Mouse (Mus musculus): ENCODE results near the gene Gjb2. TPM values are rescaled to one million over a fixed set of nuclear protein-coding genes. Genes with fewer than 3 reads are reported as not detected.

Gjb2 gene
- polyA plus RNA-seq (2016; fragmentation: Nextera tagmentation; extraction: Ambion mirVana), result 17.4 and 23.7 TPM in 2 replicates

DNA sequence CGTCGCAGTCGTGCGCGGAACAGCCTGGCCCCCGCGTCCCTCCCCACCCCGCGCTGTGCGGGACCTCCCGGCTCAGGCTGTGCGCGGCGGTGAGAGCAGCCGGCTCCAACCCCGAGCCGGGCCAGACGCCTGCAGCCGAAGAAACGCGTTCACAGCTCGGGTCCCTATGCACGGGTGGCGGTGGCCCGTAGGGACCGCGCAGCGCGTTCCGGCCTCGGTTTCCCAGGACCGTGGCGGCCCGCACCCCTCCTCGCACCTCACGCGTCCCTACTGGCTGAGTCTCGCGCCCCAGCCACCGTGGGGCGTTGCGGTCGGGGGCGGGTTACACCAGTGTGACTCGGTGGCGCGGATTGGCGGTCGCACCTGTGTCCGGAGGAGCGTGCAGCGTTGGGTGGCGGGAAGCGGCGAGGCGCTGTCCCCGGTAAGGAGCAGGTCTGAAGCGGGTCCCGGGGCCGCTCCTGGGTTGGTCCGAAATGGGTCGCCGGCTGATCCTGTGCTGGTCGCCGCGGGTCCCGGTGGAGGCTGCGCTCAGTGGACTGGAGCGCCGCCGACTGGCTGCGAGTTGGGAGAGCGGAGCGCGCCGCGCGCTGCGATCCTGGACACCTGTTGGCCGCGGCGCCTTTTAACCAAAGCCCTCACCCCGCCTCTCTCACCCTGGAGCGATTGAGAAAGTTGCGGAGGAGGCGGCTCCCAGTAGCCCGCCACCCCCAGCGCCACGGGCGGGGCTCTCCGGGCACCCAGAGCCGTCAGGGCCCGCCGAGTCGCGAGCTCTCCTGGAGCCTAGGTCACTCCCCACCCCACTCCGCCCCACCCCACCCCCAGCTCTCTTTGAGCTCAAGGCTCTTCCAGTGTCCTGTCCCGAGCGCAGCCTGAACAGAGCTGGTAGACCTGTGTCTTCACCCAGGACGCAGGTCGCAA, at the start of gene Gjb2:
TSS of gene Gjb2 (minus strand) at position 597 of the 918 bp plus-strand sequence.
- H3K9ac ChIP-seq (replicated peaks), result peak within 1 kb of the TSS; percentile 44
- WGBS, result under 1% methylated on average over 101 of the region's 101 CpGs
- peak within 1 kb of the TSS; percentile 100 for H3K4me2 ChIP-seq (replicated peaks)
- H3K36me3 ChIP-seq, result no peaks in the 10 kb centered on the region
- peaks cover 72% of the 10 kb centered on the region for H3K27me3 ChIP-seq
- ATAC-seq (ENCODE audit: low FRiP score, low read depth), result peak; percentile 65
- no peak within 1 kb of the TSS for H3K27ac ChIP-seq (replicated peaks)
- H3K4me1 ChIP-seq, result peaks cover 16% of the 10 kb centered on the region
- H3K9me3 ChIP-seq, result no peaks in the 10 kb centered on the region
- H3K4me3 ChIP-seq, result peak within 1 kb of the TSS; percentile 62

DNA sequence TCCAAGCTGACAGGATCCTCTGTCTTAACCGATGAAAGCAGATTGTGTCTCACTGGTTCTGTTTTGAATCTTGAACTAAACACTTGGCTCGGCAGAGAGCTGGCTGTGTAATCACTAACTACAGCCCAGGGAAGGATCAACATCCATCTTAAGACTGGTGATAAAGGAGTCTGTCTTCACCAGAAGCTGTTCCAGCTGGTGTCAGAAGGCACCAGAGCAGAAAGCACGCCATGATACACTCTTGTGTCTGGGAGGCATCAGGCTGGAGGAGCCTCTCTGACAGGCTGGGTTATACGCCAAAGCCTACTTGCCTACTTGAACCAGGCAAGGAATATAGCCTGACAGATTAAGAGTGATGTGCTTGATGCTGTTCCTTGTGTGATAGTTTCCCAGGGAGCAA, 41.2 kb upstream of the Gjb2 start:
- no peak overlapping the region for H3K4me2 ChIP-seq (replicated peaks)
- H3K4me3 ChIP-seq, result no peak overlapping the region
- no peaks in the 10 kb centered on the region for H3K9me3 ChIP-seq
- H3K9ac ChIP-seq (replicated peaks), result no peak overlapping the region
- 75% methylated on average over 4 of the region's 4 CpGs for WGBS
- no peak overlapping the region for H3K27ac ChIP-seq (replicated peaks)
- H3K27me3 ChIP-seq, result no peaks in the 10 kb centered on the region
- H3K4me1 ChIP-seq, result no peaks in the 10 kb centered on the region
- ATAC-seq (ENCODE audit: low FRiP score, low read depth), result no peak
- no peaks in the 10 kb centered on the region for H3K36me3 ChIP-seq

DNA sequence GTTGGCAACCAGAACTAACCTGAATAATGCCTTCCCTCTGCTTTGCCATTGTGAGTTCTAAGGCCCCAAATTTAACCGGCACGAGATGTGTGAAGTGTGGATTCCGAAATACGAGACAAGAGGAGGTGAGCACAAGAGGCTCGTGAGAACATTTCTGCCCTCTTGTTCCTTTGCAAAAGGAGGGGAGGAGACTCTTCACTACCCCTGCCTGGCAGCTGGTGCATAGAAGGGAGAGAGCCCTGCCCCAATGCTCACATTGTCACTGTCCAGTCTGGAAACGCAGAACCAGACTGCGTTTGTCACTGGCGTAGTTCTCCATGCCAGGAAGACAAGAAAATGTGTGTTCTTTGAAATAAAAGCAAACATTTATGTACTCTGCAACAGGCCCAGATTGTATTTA, 30.8 kb upstream of the Gjb2 start:
- Histone ChIP-seq H3K27ac (replicated peaks) (no peak overlapping the region), H3K4me1 (peaks cover 11% of the 10 kb centered on the region), H3K27me3 (peaks cover 47% of the 10 kb centered on the region), H3K9me3 (no peaks in the 10 kb centered on the region), H3K4me2 (replicated peaks) (no peak overlapping the region), H3K9ac (replicated peaks) (no peak overlapping the region), H3K4me3 (no peak overlapping the region), H3K36me3 (no peaks in the 10 kb centered on the region)
- WGBS, result 50% methylated on average over 8 of the region's 8 CpGs
- ATAC-seq (ENCODE audit: low FRiP score, low read depth), result no peak

DNA sequence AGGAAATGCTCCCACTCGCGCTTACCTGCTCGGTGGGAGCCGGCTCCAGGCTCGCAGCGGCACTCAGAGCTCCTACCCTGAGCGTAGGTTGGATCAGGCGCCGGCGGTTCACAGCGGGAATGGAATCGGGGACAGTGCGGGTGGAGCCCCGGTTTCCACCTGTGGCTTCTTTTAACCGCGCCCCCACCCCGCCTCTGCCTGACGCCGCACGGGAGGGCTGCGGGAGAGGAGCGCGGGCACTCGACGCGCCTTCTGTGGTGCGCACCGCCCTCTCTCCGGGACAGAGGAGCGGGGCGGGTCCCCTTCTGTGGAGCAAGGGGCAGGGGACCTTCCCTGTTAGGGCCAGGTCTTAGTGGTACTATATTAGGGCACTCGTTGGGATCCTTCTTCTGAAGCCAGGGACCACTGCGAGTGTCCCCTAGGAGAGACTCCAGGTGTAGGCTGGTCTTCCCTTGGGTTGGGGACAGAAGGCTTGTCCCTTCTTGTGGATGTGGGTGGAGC, 28.7 kb upstream of the Gjb2 start, which contains the start of gene Gjb6:
TSS of gene Gjb6 (minus strand) at position 451 of the 501 bp plus-strand sequence.
- Histone ChIP-seq H3K4me2 (replicated peaks) (peak within 1 kb of the TSS; percentile 78), H3K9me3 (no peaks in the 10 kb centered on the region), H3K27me3 (peaks cover 47% of the 10 kb centered on the region), H3K4me3 (peak within 1 kb of the TSS; percentile 43), H3K4me1 (peaks cover 11% of the 10 kb centered on the region), H3K36me3 (no peaks in the 10 kb centered on the region), H3K27ac (replicated peaks) (no peak within 1 kb of the TSS), H3K9ac (replicated peaks) (no peak within 1 kb of the TSS; the same call in 1 of the 2 replicates)
- no peak for ATAC-seq (ENCODE audit: low FRiP score, low read depth)
- WGBS, result 2% methylated on average over 33 of the region's 33 CpGs

DNA sequence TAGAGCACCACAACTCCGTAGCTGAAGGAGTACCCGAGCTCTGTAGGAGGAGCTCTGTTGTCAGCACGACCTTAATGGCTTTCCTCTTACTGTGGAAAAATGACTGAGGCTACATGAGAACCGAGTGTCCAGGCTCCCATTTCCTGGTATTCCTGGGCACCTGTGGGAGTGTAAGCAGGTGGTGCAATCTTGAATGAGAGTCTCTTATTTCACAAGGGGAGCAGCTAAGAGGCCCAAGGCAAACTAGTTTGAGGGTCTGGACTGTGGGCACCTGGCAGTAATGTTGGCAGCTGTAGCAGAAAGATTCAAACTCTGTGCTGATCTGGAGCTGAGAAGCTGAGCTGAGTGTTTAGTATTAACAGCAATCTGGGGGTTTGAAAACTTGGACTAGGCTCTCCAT, 22.9 kb upstream of the Gjb2 start:
- Histone ChIP-seq H3K27me3 (peaks cover 12% of the 10 kb centered on the region), H3K9ac (replicated peaks) (no peak overlapping the region), H3K9me3 (no peaks in the 10 kb centered on the region), H3K4me1 (no peaks in the 10 kb centered on the region), H3K4me3 (no peak overlapping the region), H3K4me2 (replicated peaks) (no peak overlapping the region), H3K36me3 (no peaks in the 10 kb centered on the region), H3K27ac (replicated peaks) (no peak overlapping the region)
- WGBS, result 81% methylated on average over 4 of the region's 4 CpGs
- ATAC-seq (ENCODE audit: low FRiP score, low read depth), result no peak

DNA sequence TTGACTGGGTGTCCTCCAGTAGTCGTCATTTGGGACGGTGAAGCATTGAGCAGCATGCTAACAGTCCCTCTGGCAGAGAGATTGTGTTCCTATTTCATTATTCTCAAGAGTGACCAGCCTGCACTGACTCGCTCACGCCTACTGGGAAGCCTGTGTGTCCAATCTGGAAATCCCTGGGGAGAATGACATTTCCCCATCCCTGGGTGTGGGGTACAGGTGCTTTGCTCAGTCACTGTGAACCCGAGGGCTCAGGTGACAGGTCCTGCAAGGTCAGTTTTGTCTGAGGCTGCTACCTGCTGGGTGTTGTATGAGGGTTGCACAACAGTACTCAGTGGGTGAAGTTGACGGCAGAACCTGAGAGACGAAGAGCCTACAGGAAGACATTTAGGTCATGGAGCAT, 17.8 kb upstream of the Gjb2 start:
- H3K4me3 ChIP-seq, result no peak overlapping the region
- no peak overlapping the region for H3K9ac ChIP-seq (replicated peaks)
- H3K9me3 ChIP-seq, result no peaks in the 10 kb centered on the region
- no peak for ATAC-seq (ENCODE audit: low FRiP score, low read depth)
- H3K4me1 ChIP-seq, result no peaks in the 10 kb centered on the region
- no peak overlapping the region for H3K4me2 ChIP-seq (replicated peaks)
- no peaks in the 10 kb centered on the region for H3K36me3 ChIP-seq
- WGBS, result 87% methylated on average over 7 of the region's 7 CpGs
- no peak overlapping the region for H3K27ac ChIP-seq (replicated peaks)
- H3K27me3 ChIP-seq, result no peaks in the 10 kb centered on the region

DNA sequence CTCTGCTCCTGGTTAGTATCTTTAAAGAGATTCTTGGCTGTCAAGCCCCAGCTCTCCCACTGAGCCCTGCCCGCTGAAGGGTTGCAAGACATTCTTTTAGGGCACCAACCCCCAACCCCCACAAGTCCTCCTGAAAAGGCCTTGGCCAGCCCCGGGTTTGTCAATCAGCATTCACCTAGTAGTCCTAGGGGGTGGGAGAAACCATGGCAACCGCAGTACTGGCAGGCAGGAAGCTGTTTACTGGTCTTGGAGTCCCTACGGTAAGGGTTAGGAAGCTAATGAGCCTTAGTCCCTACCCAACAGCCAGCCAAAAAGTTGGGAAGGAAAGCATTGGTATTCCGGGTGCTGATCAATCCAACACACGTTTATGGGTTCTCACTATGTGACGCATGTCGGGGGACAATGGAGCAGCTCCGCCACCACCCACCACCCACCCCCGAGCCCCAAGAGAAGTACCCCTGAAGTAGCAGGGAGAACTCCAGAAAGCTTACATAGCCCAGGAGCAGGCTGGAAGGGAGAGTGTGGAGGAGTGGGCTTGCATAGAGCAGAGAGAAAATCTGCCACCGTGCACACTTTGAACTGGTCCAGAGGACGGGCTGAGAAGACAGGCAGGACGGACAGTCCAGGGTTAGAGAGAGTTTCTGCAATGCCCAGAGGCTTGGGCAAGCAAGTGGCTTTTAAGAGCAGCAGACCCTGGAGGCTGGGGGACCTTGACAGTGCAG, 11.5 kb upstream of the Gjb2 start, which contains the start of gene Gm4491:
TSS of gene Gm4491 (minus strand) at position 61 of the 722 bp plus-strand sequence.
- 0 out of 2 replicates have a peak within 1 kb of the TSS, but pooled peaks have one; percentile 9 for H3K4me3 ChIP-seq
- no peaks in the 10 kb centered on the region for H3K36me3 ChIP-seq
- no peaks in the 10 kb centered on the region for H3K9me3 ChIP-seq
- 0 out of 2 replicates have a peak, but pooled peaks cover 7% of the 10 kb centered on the region for H3K27me3 ChIP-seq
- H3K4me2 ChIP-seq (replicated peaks), result peak within 1 kb of the TSS; percentile 41
- ATAC-seq (ENCODE audit: low FRiP score, low read depth), result peak; percentile 76
- H3K4me1 ChIP-seq, result peaks cover 9% of the 10 kb centered on the region
- no peak within 1 kb of the TSS for H3K27ac ChIP-seq (replicated peaks)
- no peak within 1 kb of the TSS for H3K9ac ChIP-seq (replicated peaks)
- 10% methylated on average over 13 of the region's 13 CpGs for WGBS

DNA sequence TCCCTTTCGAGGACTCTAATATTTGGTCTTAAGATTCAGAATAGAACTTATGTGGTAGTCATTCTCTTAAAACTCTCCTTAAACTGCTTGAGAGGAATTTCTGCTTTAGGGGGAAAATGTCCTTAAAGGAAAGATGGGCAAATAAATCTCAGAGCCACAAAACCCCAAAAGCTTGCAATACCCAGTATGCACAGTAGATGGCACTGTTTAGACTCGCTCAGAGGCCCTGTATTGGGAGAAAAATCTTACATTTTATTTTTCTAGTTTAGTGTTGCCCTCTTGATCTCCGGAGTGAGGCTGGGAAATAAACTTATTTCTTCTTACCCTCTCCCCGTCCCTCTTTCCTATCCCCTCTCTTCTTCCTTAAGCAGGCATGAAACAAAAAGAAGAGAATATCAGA, 4.7 kb upstream of the Gjb2 start:
- H3K27ac ChIP-seq (replicated peaks), result no peak overlapping the region
- no peak overlapping the region for H3K4me2 ChIP-seq (replicated peaks)
- WGBS, result 7% methylated on average over 4 of the region's 4 CpGs
- ATAC-seq (ENCODE audit: low FRiP score, low read depth), result no peak
- no peaks in the 10 kb centered on the region for H3K9me3 ChIP-seq
- peaks cover 10% of the 10 kb centered on the region for H3K4me1 ChIP-seq
- H3K36me3 ChIP-seq, result no peaks in the 10 kb centered on the region
- H3K9ac ChIP-seq (replicated peaks), result no peak overlapping the region
- no peak overlapping the region for H3K4me3 ChIP-seq
- peaks cover 46% of the 10 kb centered on the region for H3K27me3 ChIP-seq

DNA sequence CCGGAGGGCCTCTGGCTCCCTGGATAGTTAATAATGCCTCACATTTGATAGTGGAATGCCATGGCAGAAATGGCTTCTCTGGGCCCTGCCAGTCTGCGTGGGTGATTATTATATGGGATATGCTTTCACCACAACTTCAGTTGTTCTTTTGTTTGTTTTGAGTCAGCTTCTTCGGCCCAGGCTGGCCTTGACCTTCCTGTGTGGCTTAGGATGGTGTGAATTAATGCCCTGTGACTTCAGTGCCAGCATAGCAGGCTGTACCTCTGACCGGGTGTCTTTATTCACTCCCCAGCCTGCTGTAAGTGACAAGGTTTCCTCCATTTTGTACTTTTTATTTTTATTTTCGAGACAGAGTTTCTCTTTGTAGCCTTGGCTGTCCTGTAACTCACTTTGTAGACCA, 3.4 kb upstream of the Gjb2 start:
- H3K4me3 ChIP-seq, result no peak overlapping the region
- peaks cover 56% of the 10 kb centered on the region for H3K27me3 ChIP-seq
- H3K9me3 ChIP-seq, result no peaks in the 10 kb centered on the region
- H3K36me3 ChIP-seq, result no peaks in the 10 kb centered on the region
- no peak overlapping the region for H3K27ac ChIP-seq (replicated peaks)
- H3K4me1 ChIP-seq, result peaks cover 16% of the 10 kb centered on the region
- ATAC-seq (ENCODE audit: low FRiP score, low read depth), result no peak
- H3K9ac ChIP-seq (replicated peaks), result no peak overlapping the region
- WGBS, result 73% methylated on average over 5 of the region's 5 CpGs
- H3K4me2 ChIP-seq (replicated peaks), result no peak overlapping the region

DNA sequence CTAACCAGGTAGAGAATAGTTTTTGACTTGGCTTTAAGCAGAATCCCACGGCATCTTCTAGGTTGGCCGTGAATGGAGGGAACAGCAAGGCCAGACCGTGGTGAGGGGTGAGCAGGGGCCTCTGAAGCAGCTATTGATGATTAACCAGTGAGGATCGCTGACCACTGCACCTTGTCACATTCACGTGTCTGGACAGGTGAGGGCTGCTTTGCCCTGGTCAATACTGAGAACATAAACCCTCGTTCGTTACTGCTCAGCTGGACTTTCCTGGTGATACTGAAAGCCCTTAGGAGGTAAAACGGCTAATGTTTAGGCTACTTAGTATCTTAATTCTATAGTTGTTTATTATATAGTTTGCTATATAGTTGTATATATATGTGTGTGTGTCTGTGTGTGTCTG, 2.6 kb upstream of the Gjb2 start:
- WGBS, result 77% methylated on average over 8 of the region's 8 CpGs
- H3K27me3 ChIP-seq, result peaks cover 64% of the 10 kb centered on the region

DNA sequence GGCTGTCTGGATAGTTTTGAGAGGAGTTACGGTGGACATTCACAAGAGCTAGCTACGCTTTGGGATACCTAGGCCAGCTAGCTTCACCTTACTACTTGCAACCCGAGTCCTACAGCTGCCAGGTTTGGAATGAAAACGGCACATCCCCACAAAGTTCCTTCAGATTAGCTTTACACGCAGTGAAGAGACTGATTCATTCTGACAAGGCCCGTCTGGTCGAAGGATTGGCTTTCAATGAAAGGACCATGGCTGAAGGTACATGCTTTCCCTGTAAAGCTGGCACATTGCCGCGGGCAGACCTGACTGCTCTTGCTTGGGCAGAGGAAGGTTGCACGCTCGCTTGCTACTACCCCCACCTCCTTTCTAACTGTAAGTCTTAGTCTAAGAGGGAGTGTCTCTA, 1.2 kb upstream of the Gjb2 start:
- Histone ChIP-seq H3K9me3 (no peaks in the 10 kb centered on the region), H3K36me3 (no peaks in the 10 kb centered on the region), H3K4me1 (peaks cover 16% of the 10 kb centered on the region), H3K9ac (replicated peaks) (no peak overlapping the region), H3K4me2 (replicated peaks) (no peak overlapping the region), H3K27ac (replicated peaks) (no peak overlapping the region), H3K4me3 (no peak overlapping the region), H3K27me3 (peaks cover 72% of the 10 kb centered on the region)
- no peak for ATAC-seq (ENCODE audit: low FRiP score, low read depth)
- WGBS, result 43% methylated on average over 11 of the region's 11 CpGs

More for the DNA sequence above, 2.6 kb upstream of the Gjb2 start:
- H3K4me2 ChIP-seq (replicated peaks), result no peak overlapping the region
- H3K36me3 ChIP-seq, result no peaks in the 10 kb centered on the region
- ATAC-seq (ENCODE audit: low FRiP score, low read depth), result no peak
- H3K9ac ChIP-seq (replicated peaks), result no peak overlapping the region
- no peaks in the 10 kb centered on the region for H3K9me3 ChIP-seq
- no peak overlapping the region for H3K4me3 ChIP-seq
- H3K27ac ChIP-seq (replicated peaks), result no peak overlapping the region
- H3K4me1 ChIP-seq, result peaks cover 16% of the 10 kb centered on the region

DNA sequence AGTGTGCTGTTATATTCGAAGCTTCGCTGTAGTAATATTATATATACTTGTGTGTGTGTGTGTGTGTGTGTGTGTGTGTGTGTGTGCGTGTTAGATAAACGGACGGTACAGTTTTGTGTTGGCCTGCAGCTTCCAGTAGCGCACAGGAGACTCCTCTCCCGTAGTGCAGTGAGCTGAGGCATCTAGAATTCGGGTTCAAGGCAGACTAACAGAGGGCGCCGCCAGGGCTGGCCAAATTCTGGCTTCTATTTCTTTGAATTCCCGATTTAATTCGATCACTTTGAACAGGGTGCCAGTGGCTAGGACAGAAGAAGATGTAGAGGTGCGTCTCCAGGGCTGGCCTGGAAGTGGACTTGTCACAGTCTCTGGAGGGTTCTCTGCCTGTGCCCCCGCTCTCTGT, 609 bp upstream of the Gjb2 start:
- Histone ChIP-seq H3K9me3 (no peaks in the 10 kb centered on the region), H3K4me3 (no peak overlapping the region), H3K36me3 (no peaks in the 10 kb centered on the region), H3K4me2 (replicated peaks) (peak overlapping the region; percentile 100), H3K27me3 (peaks cover 72% of the 10 kb centered on the region), H3K27ac (replicated peaks) (no peak overlapping the region), H3K4me1 (peaks cover 16% of the 10 kb centered on the region), H3K9ac (replicated peaks) (no peak overlapping the region)
- WGBS, result 9% methylated on average over 14 of the region's 14 CpGs
- no peak for ATAC-seq (ENCODE audit: low FRiP score, low read depth)
